Mouse (Mus musculus) bone marrow macrophage, adult 2 months (primary cell): ENCODE results near the gene Pqlc2.

ENCODE experiments used
- CTCF ChIP-seq: IDR thresholded peaks from 2 replicates; pipeline ENCODE4 v1.5.1; 2012; ENCODE audit warnings: low read depth, mild to moderate bottlenecking, low read length, moderate library complexity
- POLR2A ChIP-seq: IDR thresholded peaks from 2 replicates; pipeline ENCODE4 v1.6.1; 2012; ENCODE audit warnings: mild to moderate bottlenecking, low read depth, low read length, borderline replicate concordance

- no peak for TF ChIP-seq CTCF
- no peak for TF ChIP-seq POLR2A
Observed at GRCm38 (mm10) chr4:139244176-139244575, 66.3 kb downstream of the Pqlc2 start.
